Mouse (Mus musculus) cerebellum, postnatal 10 days (tissue): ENCODE data around the gene Lat2.

Source experiments
- DNase-seq, 2 experiments: peaks; one replicate each; pipeline ENCODE4 v3.0.0; 2021; ENCODE audit warnings: mixed read lengths in 2 of 2

Gene Lat2

DNA sequence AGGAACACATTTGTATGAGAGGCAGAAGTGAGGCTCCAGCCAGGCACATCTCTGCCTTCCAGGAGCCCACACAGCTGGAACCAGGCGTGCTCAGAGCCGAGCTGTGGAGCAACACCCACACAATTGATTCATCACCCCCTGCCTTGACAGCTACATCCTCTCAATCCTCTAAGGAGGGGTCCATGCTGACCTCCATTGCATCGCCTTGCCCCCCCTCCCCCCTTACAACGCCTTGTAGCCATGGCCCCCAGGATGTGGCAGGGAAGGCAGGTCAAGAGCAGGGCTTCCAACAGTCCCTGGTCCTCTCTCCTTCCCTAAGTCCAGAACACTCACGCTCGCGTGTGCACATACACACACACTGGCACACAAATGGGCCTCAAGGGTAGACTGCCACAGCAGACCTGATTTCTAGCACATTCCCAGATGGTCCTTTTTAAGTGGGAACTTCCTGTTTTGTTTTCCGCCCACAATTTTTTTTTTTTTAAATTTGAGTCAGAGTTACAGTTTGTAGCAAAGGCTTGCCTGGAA lies 45.8 kb downstream of the Lat2 start:
- DNase-seq: no peak

DNA sequence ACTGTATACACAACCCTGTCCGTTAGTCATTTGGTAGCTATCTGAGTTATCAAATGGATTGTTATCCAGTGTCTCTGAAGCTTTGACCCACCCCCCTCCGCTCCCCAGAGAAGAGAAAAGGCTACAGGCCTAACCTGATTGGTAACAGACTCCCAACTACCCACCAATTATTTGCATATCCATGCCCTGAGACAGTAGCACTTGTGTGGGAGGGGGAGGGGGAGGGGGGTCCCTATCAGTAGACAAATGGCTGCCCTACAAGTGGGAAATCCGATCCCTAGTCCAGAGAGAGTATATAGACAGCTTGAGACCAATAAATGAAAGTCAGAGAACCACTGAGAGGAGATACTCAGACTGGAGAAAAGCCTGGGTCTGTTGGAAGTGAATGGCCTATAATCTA lies 46.8 kb downstream of the Lat2 start:
- DNase-seq: no peak

DNA sequence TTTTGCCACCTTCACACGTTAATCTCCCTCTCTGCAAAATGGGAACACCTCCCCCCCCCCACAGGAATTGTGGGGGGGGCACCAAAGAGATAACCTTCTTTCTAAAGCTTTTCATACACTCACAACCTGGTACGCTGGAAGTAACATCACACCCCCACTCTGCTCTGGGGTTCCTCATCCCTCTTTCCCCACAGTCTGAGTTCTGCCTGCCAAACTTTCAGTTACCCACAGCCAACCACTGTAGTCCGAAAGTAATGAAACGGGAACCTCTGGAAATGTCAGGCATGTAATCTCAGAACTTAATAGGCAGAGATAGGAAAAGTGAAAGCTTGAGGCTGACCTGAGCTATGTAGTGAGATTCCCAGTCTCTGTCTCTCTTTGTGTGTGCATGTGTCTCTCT lies 47.4 kb downstream of the Lat2 start:
- no peak for DNase-seq

DNA sequence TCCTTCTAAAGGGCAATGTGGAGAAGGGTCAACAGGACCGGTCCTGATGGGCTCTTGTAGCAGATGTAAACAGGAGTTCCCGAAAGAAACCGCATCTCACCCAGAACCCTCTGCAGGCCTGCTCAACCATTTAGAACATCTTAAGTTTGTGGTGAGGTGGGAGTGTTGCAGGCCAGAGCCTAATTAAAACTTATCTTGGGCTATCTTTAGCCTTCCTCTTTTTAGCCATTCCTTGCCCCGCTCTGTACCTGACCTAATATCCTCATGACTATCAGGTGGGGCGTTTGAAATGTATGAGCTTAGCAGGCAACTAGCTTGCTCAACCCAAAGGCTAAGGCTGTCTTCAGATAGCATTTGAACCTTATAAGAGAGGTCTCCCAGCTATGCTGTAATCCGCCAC lies 49.1 kb downstream of the Lat2 start:
- no peak for DNase-seq

DNA sequence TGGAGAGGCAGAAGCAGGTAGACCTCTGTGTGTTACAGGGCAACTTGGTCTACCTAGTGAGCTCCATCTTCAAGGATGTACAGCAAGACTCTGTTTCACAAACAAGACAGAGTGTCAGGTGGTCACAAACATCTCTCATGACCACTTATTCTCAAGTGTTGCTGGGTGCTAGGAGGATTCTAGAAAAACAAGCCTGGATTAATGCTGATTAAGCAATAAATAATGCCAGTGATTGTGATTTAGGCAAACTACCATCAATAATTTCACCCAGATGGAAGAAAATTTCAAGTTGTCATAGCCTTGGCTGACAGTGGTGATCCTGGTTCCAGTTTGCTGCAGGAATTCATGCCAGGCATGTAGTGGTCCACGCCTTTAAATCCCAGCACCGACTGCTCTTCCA lies 50.6 kb downstream of the Lat2 start:
- DNase-seq: no peak

DNA sequence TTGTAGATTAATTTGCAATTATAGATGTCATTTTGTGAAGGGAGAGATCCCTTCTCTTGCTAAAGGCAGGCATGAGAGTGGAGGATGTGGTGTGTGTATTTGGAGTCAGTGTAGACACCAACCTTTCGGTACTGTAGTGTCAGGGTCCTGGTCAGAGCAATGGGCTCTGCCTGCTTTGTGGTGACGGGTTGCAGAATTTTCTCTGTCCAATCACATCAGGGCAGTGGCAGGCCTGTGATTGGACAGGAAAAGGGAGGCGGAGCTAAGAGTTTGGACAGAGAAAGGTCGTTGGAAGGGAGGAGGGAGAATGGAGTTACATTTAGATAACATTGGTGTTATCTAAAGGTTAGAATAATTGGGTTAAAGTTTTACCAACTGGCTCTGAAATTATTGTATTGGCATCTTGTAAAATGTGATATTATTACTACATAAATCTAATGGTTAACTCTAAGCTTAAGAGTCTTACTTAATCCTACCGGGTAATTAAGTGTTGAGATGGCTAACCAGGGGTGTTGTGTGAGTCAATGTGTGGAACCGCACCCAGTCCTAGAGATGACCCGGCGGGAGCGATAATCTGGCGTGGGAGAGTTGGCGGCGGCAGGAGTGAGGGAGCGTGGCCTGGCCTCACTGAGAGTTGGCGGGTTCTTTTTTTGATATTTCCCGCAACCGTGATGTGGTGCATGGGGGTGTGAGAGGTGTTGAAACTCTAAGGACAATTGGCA lies 54.2 kb downstream of the Lat2 start:
- DNase-seq: no peak

- DNase-seq: no peak
Measured at GRCm38 (mm10) chr5:134560071-134560449, 54.8 kb downstream of the Lat2 start, which contains the start of gene Syna. Syna (minus strand) TSS chr5:134560171.

- DNase-seq: peak; percentile 84 to 90
Measured at GRCm38 (mm10) chr5:134555463-134556164, 59.2 kb downstream of the Lat2 start.

- DNase-seq: no peak
Measured at GRCm38 (mm10) chr5:134553951-134554546, 60.8 kb downstream of the Lat2 start.

GRCm38 (mm10) chr5:134552110-134552972 lies 62.5 kb downstream of the Lat2 start, which contains the start of gene Clip2:
Clip2 (minus strand) TSS chr5:134552434.
- DNase-seq: peak; percentile 100

DNA sequence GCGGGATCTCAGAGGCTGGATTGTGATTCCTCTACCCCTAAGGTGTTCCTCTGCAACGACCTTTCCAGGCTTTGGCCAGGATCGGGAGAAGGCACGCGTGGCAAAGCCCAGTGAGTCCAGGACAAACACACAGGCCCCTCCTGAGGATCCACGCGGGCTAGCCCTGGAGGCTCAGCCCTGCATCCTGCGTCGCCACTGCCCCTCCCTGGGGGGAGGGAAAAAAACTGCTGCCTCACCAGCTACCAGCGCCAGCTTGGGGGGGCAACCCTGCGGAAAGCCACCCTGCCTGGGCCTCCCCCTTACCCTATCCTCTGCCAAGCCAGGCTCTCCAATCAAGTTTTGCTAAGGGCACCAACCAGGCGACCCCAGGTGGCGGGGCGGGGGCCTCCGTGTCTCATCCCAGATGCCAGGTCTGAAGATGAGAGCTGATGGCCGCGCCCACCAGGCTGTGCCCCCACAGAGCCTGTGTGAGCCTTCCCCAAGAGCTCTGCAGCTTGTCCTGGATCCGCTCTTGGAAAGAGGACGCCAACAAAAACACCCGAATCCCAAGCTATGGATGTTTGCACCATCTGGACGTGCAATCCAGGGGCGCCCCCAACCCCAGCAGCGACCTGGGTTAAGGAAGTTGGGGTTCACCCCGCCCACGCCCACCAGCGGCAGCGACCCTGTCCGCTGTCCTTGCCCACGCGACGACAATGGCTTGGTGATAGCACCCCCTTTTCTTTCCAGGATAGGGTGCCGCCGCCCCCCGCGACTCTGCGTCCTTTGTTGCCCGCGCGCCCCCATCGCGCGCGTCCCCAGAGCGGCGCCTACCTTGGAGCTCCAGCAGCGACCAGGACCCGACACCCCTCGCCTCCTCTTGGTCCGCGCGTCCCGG lies 63.4 kb downstream of the Lat2 start:
- DNase-seq: peak; percentile 83 to 88

GRCm38 (mm10) chr5:134550836-134551232 lies 64.0 kb downstream of the Lat2 start:
- peak; percentile 45 to 47 for DNase-seq
